ENCODE assay signal across 8 mouse cellular contexts in the genomic region with DNA sequence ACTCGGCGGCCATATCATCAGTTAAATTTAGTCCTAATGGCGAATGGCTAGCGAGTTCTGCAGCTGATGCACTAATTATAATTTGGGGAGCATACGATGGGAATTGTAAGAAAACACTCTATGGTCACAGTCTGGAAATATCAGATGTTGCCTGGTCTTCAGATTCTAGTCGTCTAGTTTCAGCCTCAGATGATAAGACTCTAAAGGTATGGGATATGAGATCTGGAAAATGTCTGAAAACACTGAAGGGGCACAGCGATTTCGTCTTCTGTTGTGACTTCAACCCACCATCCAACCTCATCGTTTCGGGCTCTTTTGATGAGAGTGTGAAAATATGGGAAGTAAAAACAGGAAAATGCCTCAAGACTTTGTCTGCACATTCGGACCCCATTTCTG. TPM values are rescaled to one million over a fixed set of nuclear protein-coding genes. Genes with fewer than 3 reads are reported as not detected.
DNase-seq lines count a peak whose midpoint lies in the region; ATAC-seq and TF ChIP-seq lines count a peak whose summit lies in the region.

No protein-coding gene starts in this region.

- no peaks in the 10 kb centered on the region for H3K27me3 ChIP-seq in heart, embryonic 10.5 days (ENCODE audit: insufficient read depth, poor library complexity, severe bottlenecking)
- H3K27me3 ChIP-seq in liver, embryonic 11.5 days (replicated peaks; ENCODE audit: control insufficient read depth, insufficient read depth, low read length): no peaks in the 10 kb centered on the region
- H3K27me3 ChIP-seq in stomach, postnatal 0 days (ENCODE audit: control insufficient read depth, insufficient read depth, low read length): no peaks in the 10 kb centered on the region

- peak overlapping the region; percentile 91 for H3K27ac ChIP-seq in heart, embryonic 10.5 days
- H3K27ac ChIP-seq in liver, embryonic 11.5 days (ENCODE audit: low read depth, low read length): peak overlapping the region; percentile 58
- H3K27ac ChIP-seq in stomach, postnatal 0 days (replicated peaks): peak overlapping the region; percentile 87

- peak overlapping the region; percentile 69 for H3K9ac ChIP-seq in liver, embryonic 11.5 days (ENCODE audit: low read depth, low read length)
- peak overlapping the region; percentile 77 for H3K9ac ChIP-seq in stomach, postnatal 0 days (ENCODE audit: low read length)

- intact Hi-C loops in heart, postnatal 25 days (cut with DNase I): no loop called here
- intact Hi-C loops in left cerebral cortex, postnatal 4 days (cut with DNase I): no loop called here

- H3K4me2 ChIP-seq in liver, embryonic 11.5 days: peak overlapping the region; percentile 63
- peak overlapping the region; percentile 74 for H3K4me2 ChIP-seq in stomach, postnatal 0 days (replicated peaks; ENCODE audit: low read depth)

- 22% methylated on average over 11 of the region's 11 CpGs for WGBS in heart, embryonic 10.5 days
- 24% methylated on average over 11 of the region's 11 CpGs for WGBS in liver, embryonic 11.5 days
- 20% methylated on average over 11 of the region's 11 CpGs for WGBS in stomach, postnatal 0 days

- TF ChIP-seq CTCF in stomach, postnatal 0 days (IDR thresholded peaks at IDR 0.05; ENCODE audit: low read depth): no peak

- DNase-seq in heart, embryonic 10.5 days (ENCODE audit: low spot score): no peak
- no peak for DNase-seq in heart, postnatal 25 days (ENCODE audit: low spot score)
- DNase-seq in thymus, postnatal 25 days: peak; percentile 3
- DNase-seq in thymus, postnatal 4 days: no peak
- no peak for DNase-seq in liver, embryonic 11.5 days (ENCODE audit: low spot score)
- DNase-seq in stomach, postnatal 0 days (ENCODE audit: low spot score): no peak
- DNase-seq in left cerebral cortex, postnatal 4 days: no peak
- no peak for DNase-seq in thymus, postnatal 10 days (ENCODE audit: low spot score in 2 of 2)

- no peaks in the 10 kb centered on the region for H3K9me3 ChIP-seq in heart, embryonic 10.5 days
- H3K9me3 ChIP-seq in liver, embryonic 11.5 days (ENCODE audit: control insufficient read depth, low read length): no peaks in the 10 kb centered on the region
- H3K9me3 ChIP-seq in stomach, postnatal 0 days (ENCODE audit: control insufficient read depth, low read length): no peaks in the 10 kb centered on the region

- TF ChIP-seq EP300 in stomach, postnatal 0 days (optimal IDR thresholded peaks at IDR 0.05): no peak

- H3K4me3 ChIP-seq in heart, embryonic 10.5 days: peak overlapping the region; percentile 75
- peak overlapping the region; percentile 62 for H3K4me3 ChIP-seq in liver, embryonic 11.5 days (ENCODE audit: low read depth, low read length)
- H3K4me3 ChIP-seq in stomach, postnatal 0 days (ENCODE audit: low read depth, low read length): peak overlapping the region; percentile 62

- H3K36me3 ChIP-seq in heart, embryonic 10.5 days: peaks cover 43% of the 10 kb centered on the region
- peaks cover 15% of the 10 kb centered on the region for H3K36me3 ChIP-seq in liver, embryonic 11.5 days (ENCODE audit: control insufficient read depth, insufficient read depth, low read length)
- peaks cover 15% of the 10 kb centered on the region for H3K36me3 ChIP-seq in stomach, postnatal 0 days (ENCODE audit: control insufficient read depth, insufficient read depth, low read length)

- ATAC-seq in liver, embryonic 11.5 days (replicated peaks; ENCODE audit: low FRiP score): no peak
- ATAC-seq in stomach, postnatal 0 days (ENCODE audit: low FRiP score, low TSS enrichment): no peak

- peaks cover 25% of the 10 kb centered on the region for H3K4me1 ChIP-seq in heart, embryonic 10.5 days
- peaks cover 7% of the 10 kb centered on the region for H3K4me1 ChIP-seq in liver, embryonic 11.5 days (replicated peaks; ENCODE audit: control insufficient read depth, insufficient read depth, low read length)
- peaks cover 3% of the 10 kb centered on the region; the same call in 1 of the 2 replicates for H3K4me1 ChIP-seq in stomach, postnatal 0 days (replicated peaks; ENCODE audit: control insufficient read depth, insufficient read depth)

RNA-seq across cellular contexts. Expression of gene Wdr5b, which starts 0.6 kb away (rescaled TPM):
- polyA plus RNA-seq in heart, embryonic 10.5 days (2016; fragmentation: Nextera tagmentation; extraction: Ambion mirVana): 5.4 and 5.9 TPM in 2 replicates
- total RNA-seq in heart, postnatal 25 days (2021): 1 to 10 TPM; 2.6 to 2.9 TPM
- 4.6 and 6.3 TPM in 2 replicates for polyA plus RNA-seq in liver, embryonic 11.5 days (2014; fragmentation: Nextera tagmentation; extraction: Ambion mirVana)
- 5.1 TPM in 2 replicates for polyA plus RNA-seq in stomach, postnatal 0 days (2015; fragmentation: Nextera tagmentation; extraction: Ambion mirVana)
- 1 to 10 TPM; 6.8 to 7.0 TPM for total RNA-seq in left cerebral cortex, postnatal 4 days (2021)

RNA-seq across cellular contexts. Expression of gene Fam162a, which starts 29.8 kb away (rescaled TPM):
- polyA plus RNA-seq in heart, embryonic 10.5 days (2016; fragmentation: Nextera tagmentation; extraction: Ambion mirVana): 619 and 675 TPM in 2 replicates
- total RNA-seq in heart, postnatal 25 days (2021): 100 to 1,000 TPM; 241 to 254 TPM
- polyA plus RNA-seq in liver, embryonic 11.5 days (2014; fragmentation: Nextera tagmentation; extraction: Ambion mirVana): 493 and 545 TPM in 2 replicates
- 416 and 424 TPM in 2 replicates for polyA plus RNA-seq in stomach, postnatal 0 days (2015; fragmentation: Nextera tagmentation; extraction: Ambion mirVana)
- 10 to 100 TPM; 55.9 to 61.0 TPM for total RNA-seq in left cerebral cortex, postnatal 4 days (2021)

RNA-seq across cellular contexts. Expression of gene Ccdc58, which starts 29.9 kb away (rescaled TPM):
- 101 and 102 TPM in 2 replicates for polyA plus RNA-seq in heart, embryonic 10.5 days (2016; fragmentation: Nextera tagmentation; extraction: Ambion mirVana)
- 10 to 100 TPM; 30.7 to 35.8 TPM for total RNA-seq in heart, postnatal 25 days (2021)
- polyA plus RNA-seq in liver, embryonic 11.5 days (2014; fragmentation: Nextera tagmentation; extraction: Ambion mirVana): 121 and 137 TPM in 2 replicates
- 49.8 and 52.1 TPM in 2 replicates for polyA plus RNA-seq in stomach, postnatal 0 days (2015; fragmentation: Nextera tagmentation; extraction: Ambion mirVana)
- 10 to 100 TPM; 19.0 to 21.1 TPM for total RNA-seq in left cerebral cortex, postnatal 4 days (2021)
